Mouse (Mus musculus): Measurements from ENCODE around the gene Gm3045. TPM values are rescaled to one million over a fixed set of nuclear protein-coding genes. Genes with fewer than 3 reads are reported as not detected.

Gene Gm3045
- polyA plus RNA-seq (2017; shearing (Covaris generic)): not detected

DNA sequence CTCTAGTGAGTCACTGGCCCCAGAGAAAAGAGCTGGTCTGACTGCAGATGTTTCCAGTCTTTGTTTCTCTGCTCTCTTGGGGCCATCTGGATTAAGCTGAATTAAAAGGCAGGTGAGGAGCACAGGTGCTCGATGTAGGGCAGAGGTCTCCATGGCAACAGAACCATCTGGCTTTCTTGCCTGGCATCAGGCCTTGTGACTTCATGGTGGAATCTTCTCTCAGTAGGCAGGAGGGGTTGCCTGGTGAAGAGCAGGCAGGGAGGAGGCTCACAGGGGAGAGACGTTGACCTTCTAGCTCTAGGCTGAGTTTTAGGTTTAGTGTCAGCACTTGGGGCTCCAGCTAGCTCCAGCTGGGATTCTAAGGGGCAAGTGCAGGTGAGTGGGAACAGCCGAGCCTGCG lies at the start of gene Gm3045:
TSS of gene Gm3045 (plus strand) at position 230 of the 400 bp plus-strand sequence.

DNA sequence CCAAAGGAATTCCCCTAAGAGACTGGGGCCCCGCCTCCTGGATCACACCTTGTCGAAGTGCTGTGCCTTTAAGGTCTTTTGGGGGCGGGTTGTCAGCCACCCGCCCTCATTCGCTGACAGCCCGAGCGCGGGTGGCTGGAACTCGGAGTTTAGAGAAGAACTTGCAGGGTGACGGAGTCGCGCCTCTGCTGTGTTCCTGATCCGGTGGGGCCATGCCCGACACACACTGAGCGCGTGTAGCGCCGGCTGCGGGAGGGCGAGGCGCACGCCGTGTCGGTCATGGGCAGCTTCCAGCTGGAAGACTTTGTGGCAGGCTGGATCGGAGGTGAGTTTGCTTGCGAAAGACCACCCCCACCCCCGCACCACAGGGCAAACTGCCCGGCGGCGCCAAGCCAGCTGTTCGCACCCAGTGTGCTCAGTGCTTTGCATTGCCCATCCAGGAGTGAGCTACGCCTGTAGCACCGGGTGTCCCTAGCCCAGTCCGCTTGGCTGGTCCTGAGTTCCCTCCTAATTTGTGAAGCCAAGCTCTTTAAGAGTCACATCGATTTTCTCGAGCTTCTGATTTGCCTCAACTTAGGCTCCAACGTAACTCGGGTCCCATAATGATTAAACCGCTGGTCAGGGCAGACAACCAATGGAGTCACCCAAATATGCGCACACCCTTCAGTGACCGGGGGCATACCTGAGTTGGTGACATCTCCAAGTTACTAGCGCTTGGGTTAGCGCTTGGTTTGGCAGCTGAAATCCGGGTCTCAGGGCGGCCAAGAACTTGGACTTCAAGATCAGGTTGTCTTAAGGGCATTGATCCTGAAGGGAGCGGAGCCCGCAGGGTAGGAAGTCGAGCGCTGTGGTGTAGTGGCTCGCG lies 12.0 kb downstream of the Gm3045 start, which contains the start of gene Slc25a48:
TSS of gene Slc25a48 (plus strand) at position 145 of the 865 bp plus-strand sequence.

DNA sequence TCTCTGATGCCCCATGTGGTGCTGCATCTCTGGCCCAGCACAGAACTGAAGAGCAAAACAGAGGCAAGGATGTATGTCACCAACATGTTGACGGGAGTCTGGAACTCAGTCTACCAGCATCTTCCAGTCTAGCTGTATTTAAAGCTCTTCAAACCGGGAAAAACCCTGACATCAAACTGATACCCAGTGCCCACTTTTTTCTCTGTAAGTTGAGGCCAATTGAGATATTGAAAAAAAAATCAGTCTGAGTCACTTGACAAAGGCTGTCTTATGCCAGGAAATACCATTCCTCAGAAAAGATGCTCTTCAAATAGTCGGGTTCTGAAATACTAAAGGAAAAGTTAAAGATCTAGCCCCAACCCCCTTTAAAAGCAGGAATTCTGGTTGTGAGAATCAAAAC lies 55.8 kb downstream of the Gm3045 start, which contains the start of gene Il9:
TSS of gene Il9 (minus strand) at position 101 of the 400 bp plus-strand sequence.

Other genes starting within 250 kb of the Gm3045 start
- 0.74 TPM for gene Tifab, start 247.7 kb upstream of the Gm3045 start, polyA plus RNA-seq (2017; shearing (Covaris generic))
- gene Neurog1, start 174.4 kb upstream of the Gm3045 start, polyA plus RNA-seq (2017; shearing (Covaris generic)): not detected
- gene Cxcl14, start 130.0 kb upstream of the Gm3045 start, polyA plus RNA-seq (2017; shearing (Covaris generic)): not detected
- not detected for gene Slc25a48, start 11.8 kb downstream of the Gm3045 start, polyA plus RNA-seq (2017; shearing (Covaris generic))
- gene Il9, start 55.7 kb downstream of the Gm3045 start, polyA plus RNA-seq (2017; shearing (Covaris generic)): not detected
- 1.8 TPM for gene Fbxl21, start 95.9 kb downstream of the Gm3045 start, polyA plus RNA-seq (2017; shearing (Covaris generic))
- gene Lect2, start 121.9 kb downstream of the Gm3045 start, polyA plus RNA-seq (2017; shearing (Covaris generic)): not detected
- 1.1 TPM for gene Tgfbi, start 182.9 kb downstream of the Gm3045 start, polyA plus RNA-seq (2017; shearing (Covaris generic))

All from inflammation-experienced regulatory T-cells, adult 16 weeks (primary cell).